Mouse (Mus musculus): ENCODE measurements around the gene Cacna1h. TPM values are rescaled to one million over a fixed set of nuclear protein-coding genes. Genes with fewer than 3 reads are reported as not detected.

Gene Cacna1h
- polyA plus RNA-seq, 1 experiment from 2014 or later = 0.42 TPM

GRCm38 (mm10) chr17:25372491-25372890 is 61.1 kb downstream of the Cacna1h start:
- no peak for DNase-seq (ENCODE audit: low spot score)
- Histone ChIP-seq H3K9ac (replicated peaks; ENCODE audit: low read depth) (no peak overlapping the region), H3K36me3 (ENCODE audit: insufficient read depth, low read length) (no peaks in the 10 kb centered on the region), H3K27ac (ENCODE audit: low read length) (no peak overlapping the region), H3K4me3 (ENCODE audit: low read depth, low read length) (no peak overlapping the region), H3K4me1 (ENCODE audit: insufficient read depth, low read depth, low read length) (no peaks in the 10 kb centered on the region), H3K27me3 (replicated peaks; ENCODE audit: insufficient read depth, low read length) (no peaks in the 10 kb centered on the region), H3K4me2 (replicated peaks; ENCODE audit: low read depth, low read length) (no peak overlapping the region), H3K9me3 (ENCODE audit: low read length) (no peaks in the 10 kb centered on the region)
- no peak for ATAC-seq
- WGBS = 81% methylated on average over 8 of the region's 8 CpGs
- TF ChIP-seq CTCF (IDR thresholded peaks at IDR 0.05) = no peak
- TF ChIP-seq EP300 (IDR thresholded peaks at IDR 0.05) = no peak

DNA sequence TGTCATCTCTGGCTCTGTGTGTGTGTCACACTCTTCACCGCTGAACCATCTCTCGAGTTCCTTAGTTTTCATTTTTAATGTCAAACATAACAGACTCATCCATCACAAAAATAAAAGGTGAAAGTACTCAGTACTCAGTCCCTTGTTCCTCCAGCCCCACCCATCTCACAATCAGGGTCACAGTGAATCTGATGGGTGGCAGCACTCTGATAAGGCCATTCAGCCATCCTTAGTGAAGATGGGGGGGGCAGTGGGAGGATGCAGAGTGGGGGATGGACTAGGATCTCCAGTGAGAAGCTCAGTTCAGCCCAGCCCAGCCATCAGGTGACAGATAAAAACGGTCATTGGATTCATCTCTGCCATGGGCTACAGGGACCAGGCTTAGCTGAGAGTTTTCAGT is 64.6 kb downstream of the Cacna1h start, which contains the start of gene Tpsg1:
TSS of gene Tpsg1 (plus strand) at position 301 of the 400 bp plus-strand sequence.
- H3K27ac ChIP-seq (ENCODE audit: low read length) = no peak within 1 kb of the TSS
- no peak for ATAC-seq
- H3K9me3 ChIP-seq (ENCODE audit: low read length) = no peaks in the 10 kb centered on the region
- H3K9ac ChIP-seq (replicated peaks; ENCODE audit: low read depth) = no peak within 1 kb of the TSS
- TF ChIP-seq EP300 (IDR thresholded peaks at IDR 0.05) = no peak
- no peak for TF ChIP-seq CTCF (IDR thresholded peaks at IDR 0.05)
- no peaks in the 10 kb centered on the region for H3K4me1 ChIP-seq (ENCODE audit: insufficient read depth, low read depth, low read length)
- no peaks in the 10 kb centered on the region for H3K36me3 ChIP-seq (ENCODE audit: insufficient read depth, low read length)
- WGBS = 63% methylated on average over 3 of the region's 3 CpGs
- H3K4me2 ChIP-seq (replicated peaks; ENCODE audit: low read depth, low read length) = no peak within 1 kb of the TSS
- no peak within 1 kb of the TSS for H3K4me3 ChIP-seq (ENCODE audit: low read depth, low read length)
- no peak for DNase-seq (ENCODE audit: low spot score)
- no peaks in the 10 kb centered on the region for H3K27me3 ChIP-seq (replicated peaks; ENCODE audit: insufficient read depth, low read length)

GRCm38 (mm10) chr17:25366005-25366404 is 67.6 kb downstream of the Cacna1h start, which contains the start of gene Tpsb2:
Gene Tpsb2 (plus strand): TSS chr17:25366305.
- TF ChIP-seq EP300 (IDR thresholded peaks at IDR 0.05) (no peak), CTCF (IDR thresholded peaks at IDR 0.05) (no peak)
- ATAC-seq (no peak), DNase-seq (ENCODE audit: low spot score) (no peak)

DNA sequence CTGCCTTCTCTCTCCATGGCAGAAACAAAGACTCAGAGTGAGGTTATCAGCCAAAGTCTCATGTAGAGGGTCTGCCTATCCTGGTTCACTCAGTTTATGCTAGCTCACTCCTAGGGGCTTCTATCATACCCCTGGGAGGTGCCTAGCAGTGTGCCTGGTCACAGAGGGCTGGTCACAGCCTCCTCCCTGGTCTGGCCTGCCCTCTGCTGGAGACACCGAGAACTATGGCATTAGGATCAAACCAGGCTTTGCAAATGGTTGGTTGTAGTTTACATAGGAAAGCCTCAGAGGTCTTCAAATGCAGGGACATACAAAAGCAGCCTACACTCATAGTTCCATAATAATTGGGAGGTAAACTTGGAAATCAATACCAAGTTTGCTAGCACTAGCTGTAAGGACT is 69.9 kb downstream of the Cacna1h start:
- Histone ChIP-seq H3K27me3 (replicated peaks; ENCODE audit: insufficient read depth, low read length) (no peaks in the 10 kb centered on the region), H3K4me2 (replicated peaks; ENCODE audit: low read depth, low read length) (no peak overlapping the region), H3K9ac (replicated peaks; ENCODE audit: low read depth) (no peak overlapping the region), H3K36me3 (ENCODE audit: insufficient read depth, low read length) (no peaks in the 10 kb centered on the region), H3K9me3 (ENCODE audit: low read length) (no peaks in the 10 kb centered on the region), H3K4me1 (ENCODE audit: insufficient read depth, low read depth, low read length) (no peaks in the 10 kb centered on the region), H3K4me3 (ENCODE audit: low read depth, low read length) (no peak overlapping the region), H3K27ac (ENCODE audit: low read length) (no peak overlapping the region)
- TF ChIP-seq CTCF (IDR thresholded peaks at IDR 0.05) (peak; percentile 77), EP300 (IDR thresholded peaks at IDR 0.05) (no peak)
- ATAC-seq = no peak
- DNase-seq (ENCODE audit: low spot score) = peak; percentile 36
- WGBS = 0% methylated on average over 1 of the region's 1 CpGs

More at GRCm38 (mm10) chr17:25366005-25366404, 67.6 kb downstream of the Cacna1h start, which contains the start of gene Tpsb2:
- Histone ChIP-seq H3K4me2 (replicated peaks; ENCODE audit: low read depth, low read length) (no peak within 1 kb of the TSS), H3K9me3 (ENCODE audit: low read length) (no peaks in the 10 kb centered on the region), H3K27me3 (replicated peaks; ENCODE audit: insufficient read depth, low read length) (no peaks in the 10 kb centered on the region), H3K4me1 (ENCODE audit: insufficient read depth, low read depth, low read length) (no peaks in the 10 kb centered on the region), H3K27ac (ENCODE audit: low read length) (no peak within 1 kb of the TSS), H3K4me3 (ENCODE audit: low read depth, low read length) (no peak within 1 kb of the TSS), H3K36me3 (ENCODE audit: insufficient read depth, low read length) (no peaks in the 10 kb centered on the region), H3K9ac (replicated peaks; ENCODE audit: low read depth) (no peak within 1 kb of the TSS)
- 64% methylated on average over 2 of the region's 2 CpGs for WGBS

GRCm38 (mm10) chr17:25361291-25361690 is 72.3 kb downstream of the Cacna1h start:
- no peaks in the 10 kb centered on the region for H3K9me3 ChIP-seq (ENCODE audit: low read length)
- TF ChIP-seq CTCF (IDR thresholded peaks at IDR 0.05) = no peak
- TF ChIP-seq EP300 (IDR thresholded peaks at IDR 0.05) = no peak
- H3K27me3 ChIP-seq (replicated peaks; ENCODE audit: insufficient read depth, low read length) = no peaks in the 10 kb centered on the region
- H3K9ac ChIP-seq (replicated peaks; ENCODE audit: low read depth) = no peak overlapping the region
- WGBS = 63% methylated on average over 2 of the region's 2 CpGs
- no peak overlapping the region for H3K27ac ChIP-seq (ENCODE audit: low read length)
- no peak overlapping the region for H3K4me2 ChIP-seq (replicated peaks; ENCODE audit: low read depth, low read length)
- DNase-seq (ENCODE audit: low spot score) = no peak
- H3K4me3 ChIP-seq (ENCODE audit: low read depth, low read length) = no peak overlapping the region
- no peaks in the 10 kb centered on the region for H3K4me1 ChIP-seq (ENCODE audit: insufficient read depth, low read depth, low read length)
- no peak for ATAC-seq
- H3K36me3 ChIP-seq (ENCODE audit: insufficient read depth, low read length) = no peaks in the 10 kb centered on the region

GRCm38 (mm10) chr17:25345462-25345861 is 88.1 kb downstream of the Cacna1h start, which contains the start of gene Tpsab1:
Gene Tpsab1 (minus strand): TSS chr17:25345562.
- TF ChIP-seq EP300 (IDR thresholded peaks at IDR 0.05) = no peak
- no peak for TF ChIP-seq CTCF (IDR thresholded peaks at IDR 0.05)
- Histone ChIP-seq H3K27me3 (replicated peaks; ENCODE audit: insufficient read depth, low read length) (no peaks in the 10 kb centered on the region), H3K27ac (ENCODE audit: low read length) (no peak within 1 kb of the TSS), H3K4me2 (replicated peaks; ENCODE audit: low read depth, low read length) (no peak within 1 kb of the TSS), H3K9me3 (ENCODE audit: low read length) (no peaks in the 10 kb centered on the region), H3K9ac (replicated peaks; ENCODE audit: low read depth) (no peak within 1 kb of the TSS), H3K4me1 (ENCODE audit: insufficient read depth, low read depth, low read length) (no peaks in the 10 kb centered on the region), H3K4me3 (ENCODE audit: low read depth, low read length) (no peak within 1 kb of the TSS), H3K36me3 (ENCODE audit: insufficient read depth, low read length) (no peaks in the 10 kb centered on the region)
- ATAC-seq (no peak), DNase-seq (ENCODE audit: low spot score) (no peak)
- 87% methylated on average over 4 of the region's 4 CpGs for WGBS

DNA sequence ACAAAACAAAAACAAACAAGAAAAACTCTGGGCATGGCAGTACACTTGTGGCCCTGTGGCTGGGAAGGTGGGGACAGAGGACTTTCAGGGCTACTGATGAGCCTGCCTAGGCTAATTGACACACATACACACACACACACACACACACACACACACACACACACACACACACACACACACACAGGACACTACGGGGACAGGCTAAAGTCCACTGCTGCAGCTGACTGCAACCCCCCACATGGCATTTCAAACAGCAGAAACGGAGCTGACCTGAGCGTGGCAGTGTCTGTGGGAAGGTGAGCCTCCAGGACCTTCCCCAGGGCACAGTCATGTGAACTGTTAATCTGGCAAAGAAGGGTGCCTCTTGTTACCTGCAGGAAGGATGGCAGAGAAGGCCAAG is 92.1 kb downstream of the Cacna1h start:
- Histone ChIP-seq H3K36me3 (ENCODE audit: insufficient read depth, low read length) (no peaks in the 10 kb centered on the region), H3K27ac (ENCODE audit: low read length) (no peak overlapping the region), H3K4me1 (ENCODE audit: insufficient read depth, low read depth, low read length) (no peaks in the 10 kb centered on the region), H3K4me3 (ENCODE audit: low read depth, low read length) (no peak overlapping the region), H3K9me3 (ENCODE audit: low read length) (no peaks in the 10 kb centered on the region), H3K4me2 (replicated peaks; ENCODE audit: low read depth, low read length) (no peak overlapping the region), H3K9ac (replicated peaks; ENCODE audit: low read depth) (no peak overlapping the region), H3K27me3 (replicated peaks; ENCODE audit: insufficient read depth, low read length) (no peaks in the 10 kb centered on the region)
- WGBS = 51% methylated on average over 3 of the region's 3 CpGs
- DNase-seq (ENCODE audit: low spot score) (no peak), ATAC-seq (no peak)
- no peak for TF ChIP-seq CTCF (IDR thresholded peaks at IDR 0.05)

Measured in lung, postnatal 0 days (tissue).